Mouse (Mus musculus): ENCODE data around the gene Duoxa2. TPM values are rescaled to one million over a fixed set of nuclear protein-coding genes. Genes with fewer than 3 reads are reported as not detected.

Duoxa2 gene
- polyA plus RNA-seq, 1 experiment from 2014 or later = 98.8 TPM

DNA sequence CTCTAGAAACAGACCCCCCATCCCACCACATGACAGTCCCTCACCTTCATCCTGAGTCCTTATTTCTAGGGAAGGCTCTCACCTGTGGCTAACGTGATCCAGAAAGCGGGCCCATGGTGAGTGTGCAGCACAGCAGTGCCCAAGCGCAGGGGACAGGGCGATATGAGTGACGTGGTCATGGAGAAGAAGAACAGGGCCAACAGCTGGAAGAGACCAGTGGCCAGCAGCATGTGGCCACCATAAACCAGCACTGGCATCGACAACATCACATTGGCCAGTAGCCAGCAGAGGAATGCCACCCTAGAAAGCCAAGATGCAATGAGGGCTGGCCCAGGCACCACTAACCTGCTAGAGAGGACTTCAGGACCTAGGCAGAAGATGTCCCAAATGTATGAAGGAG is 5.8 kb downstream of the Duoxa2 start:
- H3K36me3 ChIP-seq (ENCODE audit: control insufficient read depth, insufficient read depth, low read length) = no peaks in the 10 kb centered on the region
- H3K9ac ChIP-seq (ENCODE audit: low read length) = no peak overlapping the region
- H3K4me2 ChIP-seq (replicated peaks; ENCODE audit: low read depth) = no peak overlapping the region
- H3K4me3 ChIP-seq (ENCODE audit: low read depth, low read length) = no peak overlapping the region
- WGBS = 90% methylated on average over 6 of the region's 6 CpGs
- no peaks in the 10 kb centered on the region for H3K9me3 ChIP-seq (ENCODE audit: control insufficient read depth, low read length)
- ATAC-seq (ENCODE audit: low FRiP score, low TSS enrichment) (no peak), DNase-seq (ENCODE audit: low spot score) (no peak)
- peaks cover 18% of the 10 kb centered on the region; the same call in 1 of the 2 replicates for H3K27me3 ChIP-seq (ENCODE audit: control insufficient read depth, insufficient read depth, low read length)
- TF ChIP-seq CTCF (IDR thresholded peaks at IDR 0.05; ENCODE audit: low read depth) = no peak
- TF ChIP-seq EP300 (optimal IDR thresholded peaks at IDR 0.05) = no peak
- no peaks in the 10 kb centered on the region; the same call in 1 of the 2 replicates for H3K4me1 ChIP-seq (replicated peaks; ENCODE audit: control insufficient read depth, insufficient read depth)
- no peak overlapping the region for H3K27ac ChIP-seq (replicated peaks)

DNA sequence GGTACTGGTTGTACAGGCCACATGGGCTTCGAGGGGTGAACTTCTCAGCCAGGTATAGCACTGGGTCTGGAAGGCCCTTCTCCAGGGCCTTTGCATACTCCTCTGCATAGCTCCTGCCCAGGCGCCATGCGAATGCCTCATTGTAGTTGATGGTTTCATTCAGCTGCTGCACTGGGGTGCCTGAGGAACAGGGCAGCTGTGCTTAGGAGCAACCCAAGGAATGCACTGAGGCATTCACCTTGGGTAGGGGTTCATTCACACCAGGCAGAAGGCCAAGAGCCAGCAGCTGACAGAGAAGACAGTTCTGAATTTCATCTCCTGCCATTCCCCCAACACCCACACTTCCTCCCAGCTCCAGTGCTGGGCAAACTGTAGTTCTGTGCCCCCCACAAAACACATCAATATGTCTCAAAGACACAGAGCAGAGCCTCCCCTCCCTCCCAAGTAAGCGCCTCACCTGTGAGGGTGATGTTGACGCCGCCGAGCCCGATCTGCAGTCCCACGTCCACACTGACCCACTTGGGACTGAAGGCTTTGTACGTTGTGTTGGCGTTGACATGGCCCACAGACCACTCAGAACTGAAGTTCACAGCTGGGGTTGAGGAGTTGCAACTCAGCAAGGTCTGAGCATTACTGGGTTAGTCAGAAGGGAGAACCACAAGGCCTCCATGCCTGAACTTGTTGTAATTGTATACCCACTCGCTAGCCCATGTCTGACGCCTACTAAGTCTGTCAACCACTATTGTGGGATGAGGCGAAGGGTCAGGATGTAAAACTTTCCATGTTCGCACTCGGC is 6.6 kb downstream of the Duoxa2 start:
- ATAC-seq (ENCODE audit: low FRiP score, low TSS enrichment) = no peak
- no peaks in the 10 kb centered on the region; the same call in 1 of the 2 replicates for H3K4me1 ChIP-seq (replicated peaks; ENCODE audit: control insufficient read depth, insufficient read depth)
- no peak overlapping the region for H3K27ac ChIP-seq (replicated peaks)
- no peak for DNase-seq (ENCODE audit: low spot score)
- TF ChIP-seq CTCF (IDR thresholded peaks at IDR 0.05; ENCODE audit: low read depth) (no peak), EP300 (optimal IDR thresholded peaks at IDR 0.05) (no peak)
- no peaks in the 10 kb centered on the region for H3K9me3 ChIP-seq (ENCODE audit: control insufficient read depth, low read length)
- H3K27me3 ChIP-seq (ENCODE audit: control insufficient read depth, insufficient read depth, low read length) = peaks cover 12% of the 10 kb centered on the region; the same call in 1 of the 2 replicates
- H3K36me3 ChIP-seq (ENCODE audit: control insufficient read depth, insufficient read depth, low read length) = no peaks in the 10 kb centered on the region
- H3K9ac ChIP-seq (ENCODE audit: low read length) = no peak overlapping the region
- no peak overlapping the region for H3K4me2 ChIP-seq (replicated peaks; ENCODE audit: low read depth)
- WGBS = 78% methylated on average over 16 of the region's 16 CpGs
- no peak overlapping the region for H3K4me3 ChIP-seq (ENCODE audit: low read depth, low read length)

DNA sequence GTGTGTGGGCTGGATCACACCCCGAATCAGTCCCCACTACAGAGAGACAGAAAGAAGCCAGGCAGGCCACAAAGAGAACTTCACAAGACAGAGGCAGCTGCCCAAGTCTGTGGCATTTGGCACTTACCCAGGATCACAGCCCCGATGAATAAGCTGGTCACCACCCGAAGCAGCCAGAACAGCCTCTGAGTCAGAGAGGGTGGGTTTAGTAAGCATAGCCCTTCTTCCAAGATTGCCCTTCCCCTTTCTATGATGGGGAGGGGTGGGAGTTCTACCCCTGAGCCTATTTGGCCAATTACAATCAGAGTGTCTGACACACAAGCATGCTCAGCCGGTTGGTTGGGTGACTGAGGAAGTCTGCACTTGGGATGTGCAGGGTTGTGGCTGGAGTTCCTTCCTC is 7.5 kb downstream of the Duoxa2 start:
- H3K27me3 ChIP-seq (ENCODE audit: control insufficient read depth, insufficient read depth, low read length) = peaks cover 5% of the 10 kb centered on the region; the same call in 1 of the 2 replicates
- H3K27ac ChIP-seq (replicated peaks) = 0 out of 2 replicates have a peak overlapping the region, but pooled peaks have one; percentile 30
- no peak overlapping the region for H3K9ac ChIP-seq (ENCODE audit: low read length)
- no peaks in the 10 kb centered on the region for H3K36me3 ChIP-seq (ENCODE audit: control insufficient read depth, insufficient read depth, low read length)
- H3K4me1 ChIP-seq (replicated peaks; ENCODE audit: control insufficient read depth, insufficient read depth) = no peaks in the 10 kb centered on the region; the same call in 1 of the 2 replicates
- TF ChIP-seq CTCF (IDR thresholded peaks at IDR 0.05; ENCODE audit: low read depth) (no peak), EP300 (optimal IDR thresholded peaks at IDR 0.05) (no peak)
- H3K9me3 ChIP-seq (ENCODE audit: control insufficient read depth, low read length) = no peaks in the 10 kb centered on the region
- no peak overlapping the region for H3K4me3 ChIP-seq (ENCODE audit: low read depth, low read length)
- WGBS = 21% methylated on average over 4 of the region's 4 CpGs
- DNase-seq (ENCODE audit: low spot score) (no peak), ATAC-seq (ENCODE audit: low FRiP score, low TSS enrichment) (peak; percentile 25; the same call in 1 of the 2 replicates)
- no peak overlapping the region for H3K4me2 ChIP-seq (replicated peaks; ENCODE audit: low read depth)

DNA sequence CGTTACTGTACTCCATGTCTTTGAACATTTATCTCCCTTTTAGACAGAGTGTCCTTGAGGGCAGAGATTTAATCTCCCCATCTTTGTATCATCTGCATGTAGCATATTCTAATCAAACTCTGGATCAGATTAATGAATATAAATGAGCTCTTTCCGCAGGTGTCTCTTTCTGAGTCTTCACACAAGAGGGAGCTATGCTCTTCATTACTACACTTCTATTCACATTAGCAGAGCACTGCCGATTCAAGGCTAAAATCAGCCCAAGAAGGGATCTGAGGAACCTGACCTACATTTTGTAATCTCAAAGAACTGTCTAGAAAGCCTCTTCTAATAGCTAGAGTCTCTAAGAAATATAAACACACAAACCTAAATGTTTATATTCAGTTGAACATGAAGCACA is 10.9 kb downstream of the Duoxa2 start:
- TF ChIP-seq CTCF (IDR thresholded peaks at IDR 0.05; ENCODE audit: low read depth) (peak; percentile 57), EP300 (optimal IDR thresholded peaks at IDR 0.05) (no peak)
- no peaks in the 10 kb centered on the region for H3K27me3 ChIP-seq (ENCODE audit: control insufficient read depth, insufficient read depth, low read length)
- no peak overlapping the region for H3K4me3 ChIP-seq (ENCODE audit: low read depth, low read length)
- no peaks in the 10 kb centered on the region; the same call in 1 of the 2 replicates for H3K4me1 ChIP-seq (replicated peaks; ENCODE audit: control insufficient read depth, insufficient read depth)
- H3K9me3 ChIP-seq (ENCODE audit: control insufficient read depth, low read length) = no peaks in the 10 kb centered on the region
- no peak for ATAC-seq (ENCODE audit: low FRiP score, low TSS enrichment)
- H3K4me2 ChIP-seq (replicated peaks; ENCODE audit: low read depth) = no peak overlapping the region
- 27% methylated on average over 3 of the region's 3 CpGs for WGBS
- H3K9ac ChIP-seq (ENCODE audit: low read length) = no peak overlapping the region
- no peak overlapping the region for H3K27ac ChIP-seq (replicated peaks)
- no peak for DNase-seq (ENCODE audit: low spot score)
- H3K36me3 ChIP-seq (ENCODE audit: control insufficient read depth, insufficient read depth, low read length) = no peaks in the 10 kb centered on the region

DNA sequence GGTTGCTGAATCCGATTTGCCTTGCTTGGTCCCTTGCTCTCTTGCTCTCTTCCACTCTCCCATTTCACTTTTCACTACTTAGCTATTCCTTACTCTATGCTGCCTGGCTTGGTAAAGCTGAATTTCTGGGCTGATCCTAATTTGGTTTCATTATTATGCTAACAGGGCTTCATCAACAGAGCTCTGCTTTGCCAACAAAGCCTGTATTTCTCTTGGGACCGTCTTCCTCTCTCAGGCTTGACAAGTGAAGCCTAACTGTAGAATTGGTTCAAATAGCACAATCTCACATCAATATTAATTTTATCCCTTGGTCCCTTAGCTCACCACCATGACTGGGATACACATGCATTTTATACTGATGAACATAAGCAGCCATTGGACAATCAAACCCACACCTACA is 12.9 kb downstream of the Duoxa2 start:
- Histone ChIP-seq H3K4me2 (replicated peaks; ENCODE audit: low read depth) (no peak overlapping the region), H3K36me3 (ENCODE audit: control insufficient read depth, insufficient read depth, low read length) (no peaks in the 10 kb centered on the region), H3K9me3 (ENCODE audit: control insufficient read depth, low read length) (no peaks in the 10 kb centered on the region), H3K27ac (replicated peaks) (no peak overlapping the region), H3K27me3 (ENCODE audit: control insufficient read depth, insufficient read depth, low read length) (no peaks in the 10 kb centered on the region), H3K4me1 (replicated peaks; ENCODE audit: control insufficient read depth, insufficient read depth) (no peaks in the 10 kb centered on the region; the same call in 1 of the 2 replicates), H3K4me3 (ENCODE audit: low read depth, low read length) (no peak overlapping the region), H3K9ac (ENCODE audit: low read length) (no peak overlapping the region)
- ATAC-seq (ENCODE audit: low FRiP score, low TSS enrichment) (no peak), DNase-seq (ENCODE audit: low spot score) (no peak)
- TF ChIP-seq EP300 (optimal IDR thresholded peaks at IDR 0.05) (no peak), CTCF (IDR thresholded peaks at IDR 0.05; ENCODE audit: low read depth) (no peak)
- 68% methylated on average over 2 of the region's 2 CpGs for WGBS
